Mouse (Mus musculus) heart, embryonic 15.5 days (tissue): Measurements from ENCODE around the gene Dmrtc2. TPM values are rescaled to one million over a fixed set of nuclear protein-coding genes. Genes with fewer than 3 reads are reported as not detected.

Experiments
- ATAC-seq: fragments of 200-750 bp; cut with Nextera tagmentation; replicated peaks from 2 replicates; pipeline ENCODE4 v1.8.0; 2017; ENCODE audit warnings: low read depth, moderate TSS enrichment; ENCODE audit not compliant: insufficient number of reproducible peaks, insufficient read depth, low FRiP score
- H3K27ac ChIP-seq: fragments of 300-500 bp; sonication (generic); 2 replicates; pipeline ENCODE4 v1.5.1; 2015; ENCODE audit warnings: mild to moderate bottlenecking, inconsistent platforms
- H3K27me3 ChIP-seq: fragments of 300-500 bp; sonication (generic); 2 replicates; pipeline ENCODE4 v1.6.1; 2015; ENCODE audit warnings: inconsistent platforms
- H3K36me3 ChIP-seq: fragments of 300-500 bp; sonication (generic); 2 replicates; pipeline ENCODE4 v1.6.1; 2015; ENCODE audit warnings: mild to moderate bottlenecking, inconsistent platforms
- H3K4me1 ChIP-seq: fragments of 300-500 bp; sonication (generic); replicated peaks from 2 replicates; pipeline ENCODE4 v1.6.1; 2015; ENCODE audit warnings: inconsistent platforms
- H3K4me2 ChIP-seq: fragments of 300-500 bp; sonication (generic); 2 replicates; pipeline ENCODE4 v1.6.1; 2015; ENCODE audit warnings: inconsistent platforms, mild to moderate bottlenecking, moderate library complexity
- H3K4me3 ChIP-seq: fragments of 300-500 bp; sonication (generic); 2 replicates; pipeline ENCODE4 v1.5.1; 2015; ENCODE audit warnings: mild to moderate bottlenecking, inconsistent platforms
- H3K9ac ChIP-seq: fragments of 300-500 bp; sonication (generic); 2 replicates; pipeline ENCODE4 v1.6.1; 2015; ENCODE audit warnings: mild to moderate bottlenecking, inconsistent platforms
- H3K9me3 ChIP-seq: fragments of 300-500 bp; sonication (generic); replicated peaks from 2 replicates; pipeline ENCODE4 v1.6.1; 2016; ENCODE audit warnings: inconsistent platforms
- WGBS: fragments of 180-500 bp; shearing (Covaris S2); methylation state at CpG from one replicate; pipeline ENCODE4 v1.1.7; 2015; ENCODE audit warnings: mixed read lengths; 5-methylcytosine and 5-hydroxymethylcytosine counted together
- polyA plus RNA-seq: library from polyadenylated mRNA; unstranded; fragments of >200 nt; fragmentation: Nextera tagmentation; extraction: Ambion mirVana; gene quantifications from 2 replicates; pipeline ENCODE4 v1.2.1, GENCODE M21; 2015

The Dmrtc2 gene
- polyA plus RNA-seq, 1 experiment from 2014 or later: not detected

GRCm38 (mm10) chr7:24902630-24903443, 33.0 kb downstream of the Dmrtc2 start, which contains the start of gene Arhgef1:
TSS of gene Arhgef1 (plus strand) at chr7:24902912.
- Histone ChIP-seq H3K9ac (peak within 1 kb of the TSS; percentile 75), H3K36me3 (no peaks in the 10 kb centered on the region), H3K4me2 (peak within 1 kb of the TSS; percentile 81), H3K27ac (peak within 1 kb of the TSS; percentile 87), H3K27me3 (no peaks in the 10 kb centered on the region), H3K4me1 (peaks cover 42% of the 10 kb centered on the region), H3K9me3 (no peaks in the 10 kb centered on the region), H3K4me3 (peak within 1 kb of the TSS; percentile 64)
- peak; percentile 16; the same call in 1 of the 2 replicates for ATAC-seq
- WGBS: 5% methylated on average over 68 of the region's 68 CpGs

GRCm38 (mm10) chr7:24903444-24903825, 33.6 kb downstream of the Dmrtc2 start:
- WGBS: 20% methylated on average over 10 of the region's 10 CpGs

GRCm38 (mm10) chr7:24904070-24904483, 34.2 kb downstream of the Dmrtc2 start:
- peaks cover 42% of the 10 kb centered on the region for H3K4me1 ChIP-seq
- H3K27ac ChIP-seq: peak overlapping the region; percentile 87
- peak overlapping the region; percentile 81 for H3K4me2 ChIP-seq
- peak; percentile 95 for ATAC-seq
- H3K4me3 ChIP-seq: peak overlapping the region; percentile 64
- H3K9ac ChIP-seq: peak overlapping the region; percentile 77
- H3K9me3 ChIP-seq: no peaks in the 10 kb centered on the region
- H3K27me3 ChIP-seq: no peaks in the 10 kb centered on the region
- WGBS: under 1% methylated on average over 30 of the region's 30 CpGs
- peaks cover 3% of the 10 kb centered on the region; the same call in 1 of the 2 replicates for H3K36me3 ChIP-seq

More at GRCm38 (mm10) chr7:24903444-24903825, 33.6 kb downstream of the Dmrtc2 start:
- Histone ChIP-seq H3K27me3 (no peaks in the 10 kb centered on the region), H3K27ac (peak overlapping the region; percentile 87), H3K36me3 (peaks cover 3% of the 10 kb centered on the region; the same call in 1 of the 2 replicates), H3K4me2 (peak overlapping the region; percentile 81), H3K9me3 (no peaks in the 10 kb centered on the region), H3K4me1 (peaks cover 42% of the 10 kb centered on the region), H3K9ac (peak overlapping the region; percentile 75), H3K4me3 (peak overlapping the region; percentile 64)
- no peak for ATAC-seq

GRCm38 (mm10) chr7:24904936-24905335, 35.1 kb downstream of the Dmrtc2 start:
- Histone ChIP-seq H3K4me1 (peaks cover 42% of the 10 kb centered on the region), H3K27me3 (no peaks in the 10 kb centered on the region), H3K9me3 (no peaks in the 10 kb centered on the region), H3K4me3 (peak overlapping the region; percentile 64), H3K9ac (peak overlapping the region; percentile 77), H3K27ac (peak overlapping the region; percentile 63; the same call in 1 of the 2 replicates), H3K4me2 (peak overlapping the region; percentile 81), H3K36me3 (peaks cover 4% of the 10 kb centered on the region; the same call in 1 of the 2 replicates)
- ATAC-seq: no peak
- 18% methylated on average over 3 of the region's 3 CpGs for WGBS

- no peaks in the 10 kb centered on the region for H3K9me3 ChIP-seq
- H3K27me3 ChIP-seq: no peaks in the 10 kb centered on the region
- peaks cover 9% of the 10 kb centered on the region; the same call in 1 of the 2 replicates for H3K36me3 ChIP-seq
- ATAC-seq: no peak
- H3K9ac ChIP-seq: no peak overlapping the region
- H3K27ac ChIP-seq: peak overlapping the region; percentile 15; the same call in 1 of the 2 replicates
- WGBS: 23% methylated on average over 6 of the region's 6 CpGs
- H3K4me1 ChIP-seq: peaks cover 42% of the 10 kb centered on the region
- H3K4me2 ChIP-seq: peak overlapping the region; percentile 31
- H3K4me3 ChIP-seq: 0 out of 2 replicates have a peak overlapping the region, but pooled peaks have one; percentile 8
Observed at GRCm38 (mm10) chr7:24906551-24906950, 36.7 kb downstream of the Dmrtc2 start.

- H3K4me3 ChIP-seq: peak overlapping the region; percentile 13; the same call in 1 of the 2 replicates
- peak overlapping the region; percentile 26; the same call in 1 of the 2 replicates for H3K27ac ChIP-seq
- no peaks in the 10 kb centered on the region for H3K27me3 ChIP-seq
- H3K36me3 ChIP-seq: peaks cover 10% of the 10 kb centered on the region; the same call in 1 of the 2 replicates
- peaks cover 36% of the 10 kb centered on the region for H3K4me1 ChIP-seq
- WGBS: 36% methylated on average over 13 of the region's 13 CpGs
- H3K9me3 ChIP-seq: no peaks in the 10 kb centered on the region
- no peak overlapping the region for H3K9ac ChIP-seq
- H3K4me2 ChIP-seq: peak overlapping the region; percentile 31
- ATAC-seq: no peak
Observed at GRCm38 (mm10) chr7:24907211-24907748, 37.4 kb downstream of the Dmrtc2 start.

GRCm38 (mm10) chr7:24912480-24912879, 42.6 kb downstream of the Dmrtc2 start:
- Histone ChIP-seq H3K9me3 (no peaks in the 10 kb centered on the region), H3K4me2 (no peak overlapping the region), H3K27me3 (no peaks in the 10 kb centered on the region), H3K27ac (no peak overlapping the region), H3K36me3 (peaks cover 32% of the 10 kb centered on the region), H3K9ac (no peak overlapping the region), H3K4me3 (no peak overlapping the region), H3K4me1 (peaks cover 2% of the 10 kb centered on the region)
- ATAC-seq: no peak
- 92% methylated on average over 14 of the region's 14 CpGs for WGBS

GRCm38 (mm10) chr7:24918763-24919323, 49.0 kb downstream of the Dmrtc2 start:
- Histone ChIP-seq H3K4me1 (no peaks in the 10 kb centered on the region), H3K27ac (no peak overlapping the region), H3K9ac (no peak overlapping the region), H3K27me3 (no peaks in the 10 kb centered on the region), H3K4me2 (no peak overlapping the region), H3K36me3 (peaks cover 69% of the 10 kb centered on the region), H3K9me3 (no peaks in the 10 kb centered on the region), H3K4me3 (no peak overlapping the region)
- 91% methylated on average over 20 of the region's 20 CpGs for WGBS
- ATAC-seq: peak; percentile 40

GRCm38 (mm10) chr7:24919728-24920127, 49.9 kb downstream of the Dmrtc2 start:
- H3K27me3 ChIP-seq: no peaks in the 10 kb centered on the region
- no peaks in the 10 kb centered on the region for H3K9me3 ChIP-seq
- H3K9ac ChIP-seq: no peak overlapping the region
- H3K4me1 ChIP-seq: no peaks in the 10 kb centered on the region
- ATAC-seq: no peak
- H3K4me3 ChIP-seq: no peak overlapping the region
- 91% methylated on average over 9 of the region's 9 CpGs for WGBS
- no peak overlapping the region for H3K27ac ChIP-seq
- H3K4me2 ChIP-seq: no peak overlapping the region
- peaks cover 78% of the 10 kb centered on the region for H3K36me3 ChIP-seq
